Mouse (Mus musculus) thymus, adult 2 months (tissue): ENCODE measurements at regions not wholly inside any gene's neighbourhood (a gene's known extent, or its start where the extent isn't known, plus 50 kb on each side); places are given as distances from the start of the nearest gene placed in this dataset.

Experiments used
- CTCF ChIP-seq: fragments of 200-500 bp; IDR thresholded peaks from 2 replicates; pipeline ENCODE4 v1.5.1; 2012; ENCODE audit warnings: mild to moderate bottlenecking, control low read depth, low read length, moderate library complexity, borderline replicate concordance; ENCODE audit not compliant: control insufficient read depth, poor library complexity, insufficient read depth; ENCODE audit errors: extremely low read depth
- POLR2A ChIP-seq: fragments of 200-500 bp; IDR thresholded peaks from 2 replicates; pipeline ENCODE4 v1.6.1; 2012; ENCODE audit warnings: mild to moderate bottlenecking, low read length, control low read depth, moderate library complexity; ENCODE audit not compliant: control insufficient read depth, poor library complexity, insufficient read depth; ENCODE audit errors: extremely low read depth

DNA sequence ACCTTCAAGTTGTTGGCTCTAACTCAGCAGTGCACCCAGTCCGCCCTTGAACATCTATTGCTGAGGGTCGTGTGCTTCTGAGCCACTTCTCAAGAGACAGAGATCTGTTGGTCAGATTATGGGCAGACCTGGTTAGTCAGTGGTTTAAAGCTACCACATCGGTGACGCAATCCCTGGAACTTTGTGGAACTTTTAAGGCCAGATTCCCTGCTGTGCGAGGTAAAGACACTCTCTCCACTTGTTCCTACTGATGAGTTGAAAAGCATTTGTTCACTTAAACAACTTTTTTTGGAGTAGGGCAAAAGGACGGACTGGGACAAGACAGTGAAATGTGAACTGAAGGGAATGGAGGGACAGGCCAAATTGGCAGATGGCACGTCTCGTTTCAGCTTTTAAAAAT lies 61.9 kb upstream of the Dab2 start:
- TF ChIP-seq CTCF (no peak), POLR2A (no peak)
